Mouse (Mus musculus): ENCODE data around the gene Cysltr1. TPM values are rescaled to one million over a fixed set of nuclear protein-coding genes. Genes with fewer than 3 reads are reported as not detected.

Gene Cysltr1
- 0.01 TPM for polyA plus RNA-seq (2021)

DNA sequence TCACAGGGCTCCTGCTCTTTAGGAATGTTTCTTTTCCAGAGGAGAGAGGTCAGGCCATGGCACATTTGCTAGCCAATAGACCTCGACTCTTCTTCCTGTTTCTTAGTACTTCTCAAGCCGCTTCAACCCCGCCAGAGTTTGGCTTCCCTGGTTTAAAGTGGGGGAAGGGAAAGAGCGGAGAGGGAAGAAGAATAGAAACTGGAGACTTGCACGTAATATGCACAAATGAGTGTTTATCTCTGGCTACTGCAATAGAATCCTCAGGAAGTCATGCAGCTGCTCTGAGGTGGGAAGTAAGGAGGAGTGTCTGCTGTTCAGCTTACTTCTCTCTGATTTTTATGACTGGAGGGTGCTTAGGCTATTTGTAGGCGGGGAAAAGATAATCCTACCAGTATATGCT lies at the start of gene Cysltr1:
Cysltr1 (minus strand) TSS at position 294 of the 400 bp plus-strand sequence.
- ATAC-seq (no peak), DNase-seq (ENCODE audit: low read depth, low spot score) (no peak)
- ChIA-PET CTCF (no interaction called here), POLR2A (interaction anchor here (0.7 kb wide), 1 partner anchor 713 kb away, joined by 6 read pairs; no protein-coding TSS in a partner anchor)
- TF ChIP-seq CTCF (IDR thresholded peaks at IDR 0.05): no peak
- H3K27me3 ChIP-seq: peaks cover 12% of the 10 kb centered on the region
- in situ Hi-C loops (cut with MboI; ENCODE audit: low pct_unique_long_range_greater_than_20kb): no loop called here

DNA sequence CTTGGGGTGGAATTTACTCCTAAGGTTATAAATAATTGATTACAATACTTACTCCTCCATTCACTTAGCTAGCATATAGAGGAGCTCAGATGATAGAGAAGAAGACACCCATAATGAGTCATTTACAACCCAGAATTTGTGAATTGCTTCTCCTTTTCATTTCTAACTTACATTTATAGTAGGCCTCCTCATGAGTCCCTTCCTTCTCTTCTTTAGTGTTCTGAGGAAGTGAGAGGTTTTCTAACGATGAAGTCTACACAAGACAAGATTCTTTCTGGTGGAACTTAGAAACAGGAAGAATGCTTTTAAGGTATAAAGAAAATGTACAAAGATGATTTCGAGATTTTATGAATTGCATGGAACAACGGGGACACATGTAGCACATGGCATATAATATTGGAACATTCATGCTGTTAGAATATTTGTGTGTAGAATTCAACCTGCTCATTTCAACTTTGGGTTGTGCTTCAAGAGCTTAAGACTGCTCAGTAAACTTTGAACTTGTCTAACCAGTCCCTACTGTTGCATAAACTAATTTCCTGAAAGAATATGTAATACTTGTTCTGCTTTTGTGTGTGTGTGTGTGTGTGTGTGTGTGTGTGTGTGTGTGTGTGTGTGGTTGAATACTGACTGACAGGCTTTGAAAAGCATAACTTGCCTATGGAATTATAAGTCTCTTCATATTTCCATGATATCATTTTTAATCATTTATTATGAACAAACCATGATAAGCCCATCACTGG lies 31.5 kb upstream of the Cysltr1 start:
- no peaks in the 10 kb centered on the region for H3K27me3 ChIP-seq
- no peak for TF ChIP-seq CTCF (IDR thresholded peaks at IDR 0.05)
- POLR2A ChIA-PET: interaction anchor here (0.6 kb wide), 1 partner anchor 56 kb away, joined by 3 read pairs; no protein-coding TSS in a partner anchor
- ATAC-seq (no peak), DNase-seq (ENCODE audit: low read depth, low spot score) (no peak)
- CTCF ChIA-PET: no interaction called here
- in situ Hi-C loops (cut with MboI; ENCODE audit: low pct_unique_long_range_greater_than_20kb): no loop called here

DNA sequence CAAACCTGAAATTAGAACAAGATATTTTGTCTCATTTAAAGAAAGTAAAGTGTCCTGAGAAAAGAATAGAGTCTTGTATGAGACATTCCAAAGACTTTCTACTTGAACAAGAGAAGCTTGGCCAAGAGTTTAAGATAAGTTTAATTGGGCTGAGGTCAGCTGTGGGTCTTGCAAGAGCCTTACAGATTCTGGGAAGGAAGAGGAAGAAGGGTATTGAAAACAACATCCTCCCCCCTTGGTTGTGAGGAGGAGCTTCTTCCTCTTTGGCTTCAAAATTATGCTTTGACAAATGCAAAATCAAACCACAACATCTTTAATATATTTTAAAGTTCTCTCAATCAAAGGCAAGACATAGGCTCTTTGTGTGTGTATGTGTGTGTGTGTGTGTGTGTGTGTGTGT lies 30.1 kb upstream of the Cysltr1 start:
- in situ Hi-C loops (cut with MboI; ENCODE audit: low pct_unique_long_range_greater_than_20kb): no loop called here
- no peaks in the 10 kb centered on the region for H3K27me3 ChIP-seq
- TF ChIP-seq CTCF (IDR thresholded peaks at IDR 0.05): no peak
- ChIA-PET POLR2A (interaction anchor here (0.6 kb wide), 2 partner anchors 14 to 48 kb away, joined by 3 read pairs; no protein-coding TSS in a partner anchor), CTCF (no interaction called here)
- DNase-seq (ENCODE audit: low read depth, low spot score) (no peak), ATAC-seq (no peak)

DNA sequence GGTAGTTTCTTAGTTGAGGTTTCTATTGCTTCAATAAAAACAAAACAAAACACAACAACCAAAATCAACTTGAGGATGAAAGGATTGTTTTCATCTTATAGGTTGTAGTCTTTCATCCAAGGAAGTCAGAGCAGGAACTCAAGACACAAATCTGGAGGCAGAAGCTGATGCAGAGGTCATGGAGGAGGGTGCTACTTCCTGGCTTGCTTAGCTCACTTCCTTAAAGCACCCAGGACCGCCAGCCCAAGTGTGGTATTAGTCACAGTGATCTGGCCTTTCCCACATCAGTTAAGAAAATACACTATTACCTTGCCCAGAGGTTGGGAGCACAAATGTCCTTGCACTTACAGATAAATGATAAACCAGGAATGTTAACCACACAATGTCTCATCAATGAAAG lies 25.0 kb upstream of the Cysltr1 start:
- ChIA-PET CTCF (no interaction called here), POLR2A (no interaction called here)
- no peak for TF ChIP-seq CTCF (IDR thresholded peaks at IDR 0.05)
- ATAC-seq: no peak
- peaks cover 4% of the 10 kb centered on the region for H3K27me3 ChIP-seq
- in situ Hi-C loops (cut with MboI; ENCODE audit: low pct_unique_long_range_greater_than_20kb): no loop called here
- no peak for DNase-seq (ENCODE audit: low read depth, low spot score)

DNA sequence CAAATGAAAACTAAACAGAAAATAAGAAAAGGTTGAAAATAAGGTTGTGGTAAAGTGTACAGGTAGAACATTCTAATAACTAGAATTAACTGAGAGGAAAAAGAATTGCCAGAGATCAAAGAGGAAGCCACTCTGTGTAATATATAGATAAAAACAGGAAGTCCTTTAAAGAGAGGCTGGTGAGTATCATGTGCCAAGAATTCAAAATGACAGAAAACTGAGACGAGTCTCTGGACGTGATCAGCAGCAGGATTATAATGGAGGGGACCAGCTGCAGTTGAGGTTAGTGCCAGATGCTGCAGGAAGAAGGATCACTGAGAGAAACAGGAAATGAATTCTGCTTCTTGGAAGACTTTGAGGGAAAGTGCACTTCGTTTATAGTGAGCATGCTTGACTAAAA lies 20.2 kb upstream of the Cysltr1 start:
- ATAC-seq: no peak
- peaks cover 13% of the 10 kb centered on the region for H3K27me3 ChIP-seq
- no peak for TF ChIP-seq CTCF (IDR thresholded peaks at IDR 0.05)
- POLR2A ChIA-PET: no interaction called here
- no peak for DNase-seq (ENCODE audit: low read depth, low spot score)
- CTCF ChIA-PET: no interaction called here
- in situ Hi-C loops (cut with MboI; ENCODE audit: low pct_unique_long_range_greater_than_20kb): no loop called here

DNA sequence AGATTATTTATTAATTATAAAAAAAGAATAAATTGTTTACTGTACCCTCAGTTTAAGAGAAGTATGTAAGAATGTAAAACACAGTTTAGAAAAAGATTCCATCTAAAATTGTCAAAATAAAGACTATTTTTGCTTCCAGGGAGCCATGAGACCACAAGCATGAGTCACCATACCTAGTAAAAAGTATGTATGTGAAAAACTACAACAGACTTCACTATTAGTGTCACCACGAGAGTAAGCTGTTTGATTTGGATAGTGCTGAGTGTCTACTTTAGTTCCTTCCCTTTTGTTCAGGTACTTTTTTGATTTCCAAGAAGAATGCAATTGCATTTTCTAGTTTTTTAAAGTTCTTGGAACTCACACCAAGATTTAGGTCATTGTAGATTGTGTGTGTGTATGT lies 19.0 kb upstream of the Cysltr1 start:
- ATAC-seq (no peak), DNase-seq (ENCODE audit: low read depth, low spot score) (no peak)
- TF ChIP-seq CTCF (IDR thresholded peaks at IDR 0.05): no peak
- peaks cover 13% of the 10 kb centered on the region for H3K27me3 ChIP-seq
- in situ Hi-C loops (cut with MboI; ENCODE audit: low pct_unique_long_range_greater_than_20kb): no loop called here
- ChIA-PET CTCF (no interaction called here), POLR2A (no interaction called here)

DNA sequence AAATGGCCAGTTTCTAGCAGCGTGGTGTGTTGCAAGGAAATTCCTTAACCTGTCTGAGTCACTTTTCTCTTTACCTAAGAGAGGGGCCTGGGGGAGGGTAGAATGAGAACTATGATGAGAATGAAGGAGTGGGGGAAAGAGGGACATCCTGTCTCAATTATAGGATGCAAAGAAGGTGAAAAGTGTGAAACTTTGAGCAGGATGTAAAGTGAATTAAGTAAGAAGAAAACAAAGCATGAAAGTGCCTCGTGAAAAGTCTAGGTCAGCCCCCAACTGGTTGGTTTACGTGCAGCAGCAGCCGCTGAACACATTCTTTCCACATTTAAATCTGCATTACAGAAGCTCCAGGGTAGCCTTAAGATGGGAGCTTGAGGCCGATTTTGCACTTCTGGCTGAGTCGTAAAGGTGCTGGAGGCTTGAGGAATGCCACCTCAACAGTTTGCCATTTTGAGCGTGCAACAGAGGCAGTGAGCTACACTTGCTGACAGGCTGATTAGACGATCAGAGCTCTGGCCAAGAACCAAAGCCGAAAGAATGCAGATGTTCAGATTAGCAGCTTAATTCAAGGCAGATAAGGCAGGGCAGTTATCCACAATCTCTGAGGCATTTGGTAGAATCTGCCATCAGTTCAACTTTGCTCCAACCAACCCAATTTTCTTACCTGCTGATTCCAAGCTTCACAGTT lies 763 bp downstream of the Cysltr1 start:
- ATAC-seq: peak; percentile 44
- ChIA-PET CTCF (no interaction called here), POLR2A (no interaction called here)
- no peak for DNase-seq (ENCODE audit: low read depth, low spot score)
- peaks cover 12% of the 10 kb centered on the region for H3K27me3 ChIP-seq
- in situ Hi-C loops (cut with MboI; ENCODE audit: low pct_unique_long_range_greater_than_20kb): no loop called here
- TF ChIP-seq CTCF (IDR thresholded peaks at IDR 0.05): no peak

DNA sequence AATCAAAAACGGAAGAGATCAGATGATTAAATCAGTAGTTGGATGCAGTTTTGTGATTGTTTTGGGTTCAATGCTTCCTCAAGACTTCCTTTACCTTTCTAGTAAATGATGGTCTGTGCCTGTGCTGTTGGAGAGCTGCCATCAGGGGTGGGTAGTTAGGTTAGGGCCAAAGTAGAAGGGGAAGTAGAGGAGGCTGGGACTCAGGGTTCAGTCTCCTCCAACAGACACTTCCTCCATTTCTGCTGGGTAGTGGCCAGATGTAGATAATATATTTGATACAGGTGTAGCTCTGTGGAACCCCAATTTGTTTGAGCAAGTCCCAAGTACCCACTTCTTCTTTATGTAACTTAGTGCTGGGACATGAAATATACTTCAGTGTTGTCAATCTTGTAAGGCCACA lies 7.6 kb downstream of the Cysltr1 start:
- ATAC-seq: no peak

DNA sequence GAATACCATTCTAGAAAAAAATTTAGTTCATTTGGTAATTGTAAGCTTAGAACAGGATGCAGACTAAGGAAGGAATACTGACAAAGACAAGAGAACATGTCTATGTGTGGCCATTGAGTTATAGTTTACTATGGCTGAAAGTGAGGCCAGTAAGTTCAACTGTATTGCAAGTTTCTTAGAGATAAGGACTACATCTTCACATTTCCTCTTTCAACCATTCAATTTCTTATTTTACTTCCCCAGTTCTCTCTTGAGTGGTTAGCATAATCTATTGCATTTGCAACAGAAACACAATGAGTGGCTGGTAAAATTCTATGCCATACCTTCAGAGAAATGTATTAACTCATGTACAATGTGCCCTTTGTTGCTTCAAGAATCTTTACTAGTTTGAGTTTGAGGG lies 9.6 kb downstream of the Cysltr1 start:
- in situ Hi-C loops (cut with MboI; ENCODE audit: low pct_unique_long_range_greater_than_20kb): no loop called here
- ChIA-PET POLR2A (interaction anchor here (0.6 kb wide), 1 partner anchor 100 kb away, joined by 3 read pairs; no protein-coding TSS in a partner anchor), CTCF (no interaction called here)
- ATAC-seq (no peak), DNase-seq (ENCODE audit: low read depth, low spot score) (no peak)
- peaks cover 4% of the 10 kb centered on the region for H3K27me3 ChIP-seq
- TF ChIP-seq CTCF (IDR thresholded peaks at IDR 0.05): no peak

More for the DNA sequence above, 7.6 kb downstream of the Cysltr1 start:
- no peaks in the 10 kb centered on the region for H3K27me3 ChIP-seq
- no peak for TF ChIP-seq CTCF (IDR thresholded peaks at IDR 0.05)
- in situ Hi-C loops (cut with MboI; ENCODE audit: low pct_unique_long_range_greater_than_20kb): no loop called here
- POLR2A ChIA-PET: no interaction called here
- DNase-seq (ENCODE audit: low read depth, low spot score): no peak
- CTCF ChIA-PET: no interaction called here

DNA sequence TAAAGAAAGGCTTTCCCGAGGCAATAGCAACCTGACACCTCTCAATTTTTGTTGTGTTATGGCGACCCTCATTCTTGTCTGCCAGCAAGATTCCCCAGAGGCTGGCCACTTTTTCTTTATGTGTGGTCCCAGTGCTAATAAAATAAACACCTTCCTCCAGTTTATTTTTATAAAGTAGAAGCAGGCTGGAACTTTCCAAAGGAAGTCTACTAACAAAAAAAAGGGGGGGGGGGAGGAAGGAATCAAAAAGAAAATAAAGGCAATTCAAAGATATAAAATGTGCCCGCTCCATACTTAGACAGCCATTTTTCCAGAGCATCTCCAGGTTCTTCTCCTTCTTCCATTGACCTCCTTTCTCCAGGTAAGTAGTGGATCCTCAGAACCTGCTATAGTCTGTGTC lies 20.6 kb downstream of the Cysltr1 start, which contains the start of gene Gm5127:
Gm5127 (plus strand) TSS at position 301 of the 400 bp plus-strand sequence.
- H3K27me3 ChIP-seq: peaks cover 34% of the 10 kb centered on the region
- POLR2A ChIA-PET: no interaction called here
- TF ChIP-seq CTCF (IDR thresholded peaks at IDR 0.05): no peak
- ATAC-seq: no peak
- in situ Hi-C loops (cut with MboI; ENCODE audit: low pct_unique_long_range_greater_than_20kb): loop anchor here (5.0 kb wide), 1 partner anchor 184 kb away; no protein-coding TSS in a partner anchor
- CTCF ChIA-PET: no interaction called here
- no peak for DNase-seq (ENCODE audit: low read depth, low spot score)

DNA sequence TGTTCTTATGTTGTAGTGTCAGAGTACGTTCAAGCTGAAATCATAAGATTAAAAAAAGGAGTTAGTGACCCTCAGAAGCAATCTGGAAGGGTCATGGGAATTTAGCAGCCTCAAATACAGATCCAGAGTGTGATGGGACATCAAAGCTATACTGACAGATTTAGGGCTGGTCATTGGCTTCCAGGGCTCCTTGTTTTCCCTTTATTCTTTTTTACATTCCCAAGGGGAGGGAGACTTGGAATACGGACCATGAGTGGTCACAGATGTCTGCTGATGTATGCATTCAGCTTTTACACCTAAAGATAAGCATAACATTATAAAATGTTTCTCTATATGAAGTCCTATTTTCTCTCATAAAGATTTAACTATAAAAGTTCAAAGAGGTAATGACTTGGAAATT lies 21.3 kb downstream of the Cysltr1 start:
- POLR2A ChIA-PET: no interaction called here
- DNase-seq (ENCODE audit: low read depth, low spot score): no peak
- H3K27me3 ChIP-seq: peaks cover 39% of the 10 kb centered on the region
- TF ChIP-seq CTCF (IDR thresholded peaks at IDR 0.05): no peak
- no peak for ATAC-seq
- CTCF ChIA-PET: interaction anchor here (1.7 kb wide), 1 partner anchor 15 kb away, joined by 3 read pairs; no protein-coding TSS in a partner anchor
- in situ Hi-C loops (cut with MboI; ENCODE audit: low pct_unique_long_range_greater_than_20kb): loop anchor here (5.0 kb wide), 1 partner anchor 185 kb away; no protein-coding TSS in a partner anchor
